Mouse (Mus musculus) thymus, postnatal 14 days (tissue): ENCODE measurements around the gene Ak1.
A peak's percentile ranks its signal among the peaks of the same experiment; 100 is the strongest.

Experiments
- DNase-seq: peaks from one replicate; pipeline ENCODE4 v3.0.0; 2021

The Ak1 gene

DNA sequence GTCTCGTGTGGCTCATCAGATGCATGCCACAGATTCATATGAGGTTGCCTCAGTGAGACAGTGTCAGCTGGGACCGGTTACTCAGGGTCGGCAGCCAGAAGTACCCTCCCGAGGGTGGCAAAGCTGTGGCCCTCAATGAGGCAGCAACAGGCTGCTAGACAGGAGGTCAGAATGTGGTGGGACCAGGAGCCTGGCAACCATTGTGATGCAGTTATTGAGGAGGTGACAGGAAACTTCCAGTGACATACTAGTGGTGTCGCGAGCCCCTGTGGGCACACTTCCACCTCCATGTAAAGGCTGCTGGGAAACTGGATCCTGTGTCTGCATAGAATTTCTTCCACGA, at the start of gene Ak1:
Gene Ak1 (plus strand): TSS at position 242 of the 343 bp plus-strand sequence.
- no peak for DNase-seq

DNA sequence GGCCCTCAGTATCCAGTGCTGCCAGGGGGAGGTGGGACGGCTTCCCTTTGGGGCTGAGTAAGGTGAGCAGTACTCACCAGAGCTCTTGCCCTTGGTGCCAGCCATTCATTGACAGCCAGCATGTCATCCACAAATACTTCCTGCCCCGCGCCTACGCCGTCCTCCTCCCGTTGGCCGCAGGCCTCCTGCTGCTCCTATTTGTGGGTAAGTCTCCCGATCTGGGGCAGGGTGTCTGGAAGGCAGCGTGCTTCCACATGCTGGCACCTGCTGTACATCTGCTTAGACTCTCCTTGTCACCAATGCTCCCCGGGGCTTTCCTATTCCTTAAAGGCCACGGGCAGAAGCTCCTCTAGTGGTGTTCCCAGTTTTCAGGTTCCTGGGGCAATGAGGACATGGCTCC, 49.4 kb upstream of the Ak1 start:
- no peak for DNase-seq

DNA sequence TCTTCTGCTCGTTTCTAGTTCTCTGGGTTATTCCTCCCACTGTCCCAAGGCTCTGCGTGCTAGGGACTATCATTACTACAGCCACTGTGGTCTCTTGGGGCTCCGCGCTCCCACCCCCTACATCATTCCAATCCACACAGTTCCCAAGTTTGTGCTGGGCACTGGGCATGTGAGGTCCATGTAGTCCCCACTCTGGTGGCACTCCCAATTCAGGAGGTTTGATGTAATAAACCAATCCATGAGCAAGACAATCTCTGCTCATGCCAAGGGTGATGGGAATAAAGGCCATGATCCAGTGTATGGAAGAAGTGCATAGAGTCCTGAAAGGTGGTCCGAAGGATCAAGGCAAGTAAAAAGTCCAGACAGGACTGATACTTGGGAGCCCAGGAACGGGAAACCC, 47.1 kb upstream of the Ak1 start, which contains the start of gene Pip5kl1:
Gene Pip5kl1 (plus strand): TSS at position 301 of the 400 bp plus-strand sequence.
- DNase-seq: no peak

DNA sequence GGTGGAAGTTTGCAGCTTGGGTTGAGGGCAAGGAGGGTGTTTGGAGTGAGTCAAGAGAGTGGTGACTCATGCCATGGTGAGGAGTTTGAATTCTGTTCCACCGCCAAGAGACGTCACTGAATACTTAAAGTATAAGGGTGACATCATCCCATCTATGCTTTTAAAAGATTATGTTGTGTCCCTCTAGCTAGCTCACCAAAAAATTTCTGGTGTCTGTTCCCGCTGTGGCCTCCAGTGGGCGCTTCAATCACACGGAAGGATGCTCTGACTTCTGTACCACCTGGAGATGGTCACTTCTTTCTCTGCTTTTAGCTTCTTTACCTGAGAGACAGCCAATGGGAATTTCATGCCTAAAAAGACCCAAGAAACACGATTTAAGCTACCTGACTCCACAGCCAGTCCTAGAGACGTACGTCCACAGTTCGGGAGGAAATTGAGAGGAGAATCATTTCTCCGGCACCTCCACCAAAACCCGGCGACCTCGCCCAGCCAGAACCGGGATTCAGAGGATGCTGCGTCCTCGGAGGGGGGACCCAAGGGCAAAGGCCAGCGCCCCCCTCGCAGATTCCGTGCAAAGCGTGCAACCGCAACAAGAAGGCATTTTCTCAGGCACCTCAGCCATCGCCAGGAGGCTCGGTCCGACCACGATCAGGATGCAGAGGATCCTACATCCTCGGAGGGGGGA, 46.5 kb upstream of the Ak1 start:
- DNase-seq: peak; percentile 72

DNA sequence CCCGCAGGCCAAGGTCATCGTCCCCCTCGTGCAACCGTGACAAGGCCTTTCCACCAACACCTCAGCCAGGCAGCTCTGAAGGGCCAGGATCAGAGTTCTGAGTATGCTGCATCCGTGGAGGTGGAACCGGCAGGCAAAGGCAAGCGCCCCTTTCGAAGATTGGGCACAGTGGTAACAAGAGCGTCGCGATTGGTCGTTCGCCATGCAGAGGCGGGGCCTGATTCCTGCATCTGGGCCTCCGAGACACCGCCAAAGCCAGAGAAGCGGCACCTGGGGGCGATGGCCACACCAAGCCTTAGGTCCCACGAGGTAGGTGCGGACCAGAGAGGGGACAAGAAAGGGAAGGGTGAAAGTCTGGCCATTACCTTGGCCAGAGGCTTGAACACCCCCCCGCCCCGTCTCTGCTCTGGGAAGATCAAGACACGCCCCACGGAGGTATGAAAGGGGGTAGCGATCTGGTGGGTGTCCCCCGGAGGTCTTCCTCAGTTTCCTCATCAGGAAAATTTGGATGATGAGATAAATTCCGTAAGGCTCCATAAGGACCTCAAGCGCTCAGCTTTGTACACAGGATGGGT, 45.9 kb upstream of the Ak1 start, which contains the start of gene 9430097D07Rik:
Gene 9430097D07Rik (minus strand): TSS at position 99 of the 575 bp plus-strand sequence.
- DNase-seq: peak; percentile 74

DNA sequence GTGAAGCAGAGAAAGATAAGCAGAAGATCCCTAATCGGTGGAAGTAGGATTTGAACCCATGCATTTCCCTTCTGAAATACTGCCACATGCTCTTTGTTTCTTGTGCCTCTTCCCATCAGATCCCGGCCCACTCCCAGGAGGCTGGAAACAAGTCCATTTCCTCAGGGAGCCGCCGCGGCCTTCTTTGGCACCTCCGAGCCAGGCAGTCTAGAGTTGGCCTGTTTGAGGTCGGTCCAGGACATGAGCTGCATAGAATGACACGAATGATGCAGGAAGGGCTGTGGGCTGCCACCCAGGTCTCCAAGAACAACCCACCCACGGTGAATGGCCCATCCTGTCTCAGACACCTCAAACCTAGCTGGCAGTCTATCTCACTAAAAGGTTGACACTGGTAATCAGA, 45.0 kb upstream of the Ak1 start:
- no peak for DNase-seq

DNA sequence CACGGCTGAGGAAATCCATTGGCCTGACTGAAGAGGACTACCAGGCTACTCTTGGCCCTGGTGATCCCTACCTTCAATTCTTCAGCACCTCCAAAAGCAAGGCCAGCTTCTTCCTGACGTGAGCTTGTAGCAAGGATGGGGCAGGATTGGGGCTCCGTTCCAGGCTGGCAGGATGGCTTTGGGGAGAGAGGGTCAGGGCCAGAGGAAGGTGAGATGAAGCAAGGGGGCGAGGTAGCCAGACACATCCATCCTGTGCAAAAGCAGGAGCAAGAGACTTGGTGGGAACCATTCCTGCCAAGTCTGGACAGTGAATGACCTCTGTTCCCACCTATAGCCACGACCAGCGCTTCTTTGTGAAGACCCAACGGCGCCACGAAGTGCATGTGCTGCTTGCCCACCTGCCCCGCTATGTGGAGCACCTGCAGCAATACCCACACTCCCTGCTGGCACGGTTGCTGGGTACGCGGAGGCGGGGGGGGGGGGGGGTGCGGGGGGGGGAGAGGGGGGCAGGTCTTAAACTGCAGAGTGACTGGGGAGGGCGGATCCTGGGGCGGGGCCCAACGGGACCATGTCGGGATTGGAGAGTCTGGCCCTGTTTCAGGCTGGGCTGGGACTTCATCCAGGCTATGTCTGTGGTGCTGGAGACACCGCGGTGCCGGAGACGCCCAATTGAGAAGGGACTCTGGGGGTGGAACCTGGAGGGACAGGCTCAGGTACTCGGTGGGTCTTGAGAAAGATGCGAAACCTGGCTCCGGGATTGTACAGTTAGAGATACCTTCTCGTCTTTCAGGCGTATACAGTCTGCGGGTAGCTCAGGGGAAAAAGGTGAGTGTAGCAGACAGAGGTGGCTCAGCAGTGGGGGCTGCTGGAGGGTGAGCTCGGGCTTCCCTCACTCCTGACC, 43.2 kb upstream of the Ak1 start:
- DNase-seq: no peak

DNA sequence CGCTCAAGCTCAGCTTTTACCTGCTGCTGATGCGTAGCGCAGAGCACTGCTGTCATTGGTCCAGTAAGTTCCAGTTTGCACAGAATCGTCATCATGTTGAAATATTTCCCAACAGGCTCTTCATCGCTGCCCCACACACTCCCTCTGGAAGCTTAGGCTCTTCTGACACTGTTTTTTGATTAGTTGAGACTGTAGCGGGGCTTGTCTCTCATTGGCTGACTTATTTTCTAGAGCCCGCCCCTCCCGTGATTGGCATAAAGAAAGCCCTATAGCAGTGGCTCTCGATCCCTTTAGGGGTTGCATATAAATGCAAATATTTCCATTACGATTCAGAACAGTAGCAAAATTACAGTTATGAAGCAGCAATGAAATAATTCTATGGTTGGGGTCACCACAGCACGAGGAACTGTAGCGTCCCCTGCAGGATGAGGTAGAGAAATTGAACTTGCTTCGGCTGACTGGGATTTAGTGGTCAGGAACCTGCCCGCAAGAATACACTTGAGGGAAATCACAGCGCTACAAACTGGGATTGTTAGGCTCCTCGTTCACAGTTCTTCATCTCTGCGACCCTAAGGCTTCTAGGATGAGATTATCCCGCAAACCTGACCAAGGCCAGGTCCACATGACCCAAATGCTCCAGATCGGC, 40.0 kb upstream of the Ak1 start:
- DNase-seq: peak; percentile 33

DNA sequence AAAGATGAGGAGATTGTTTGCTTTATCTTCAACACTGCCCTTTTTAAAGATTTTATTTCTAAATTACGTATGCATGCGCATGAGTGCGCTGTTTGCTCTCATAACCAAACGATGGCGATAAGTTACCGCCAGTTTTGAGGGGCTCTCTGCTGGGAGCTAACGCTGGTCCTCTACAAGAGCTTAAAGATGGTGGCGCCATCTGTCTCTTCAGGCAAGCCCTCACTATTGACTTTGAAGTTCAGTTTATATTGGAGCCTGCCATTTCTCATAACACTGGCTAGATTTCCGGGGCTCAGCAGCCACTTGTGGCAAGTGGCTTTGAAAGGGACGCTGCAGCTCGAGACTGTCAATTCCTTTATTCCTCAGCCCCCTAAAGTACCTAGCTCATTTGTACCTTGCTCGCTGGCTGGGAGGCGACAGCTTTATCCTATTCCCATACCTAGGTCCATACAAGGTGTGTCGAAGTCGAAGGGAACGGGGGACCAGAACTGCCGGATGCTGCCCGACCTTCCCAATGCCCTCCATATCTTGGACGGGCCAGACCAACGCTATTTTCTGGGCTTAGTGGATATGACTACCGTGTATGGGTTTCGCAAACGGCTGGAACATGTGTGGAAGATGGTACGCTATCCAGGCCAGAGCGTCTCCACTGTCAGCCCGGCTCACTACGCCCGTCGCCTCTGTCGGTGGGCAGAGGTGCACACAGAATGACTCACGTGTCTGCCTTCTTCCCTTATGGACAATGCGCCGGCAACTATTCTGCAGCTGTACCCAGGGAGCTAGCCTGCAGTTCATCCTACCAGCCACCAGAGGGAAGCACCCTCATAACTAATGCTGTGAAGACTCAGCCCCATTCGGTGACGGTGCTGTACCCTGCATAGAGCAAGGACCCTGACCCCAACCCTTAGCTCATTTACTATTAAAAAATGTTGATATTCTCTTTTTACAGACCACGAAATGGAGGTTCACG, 38.4 kb upstream of the Ak1 start:
- peak; percentile 83 for DNase-seq

DNA sequence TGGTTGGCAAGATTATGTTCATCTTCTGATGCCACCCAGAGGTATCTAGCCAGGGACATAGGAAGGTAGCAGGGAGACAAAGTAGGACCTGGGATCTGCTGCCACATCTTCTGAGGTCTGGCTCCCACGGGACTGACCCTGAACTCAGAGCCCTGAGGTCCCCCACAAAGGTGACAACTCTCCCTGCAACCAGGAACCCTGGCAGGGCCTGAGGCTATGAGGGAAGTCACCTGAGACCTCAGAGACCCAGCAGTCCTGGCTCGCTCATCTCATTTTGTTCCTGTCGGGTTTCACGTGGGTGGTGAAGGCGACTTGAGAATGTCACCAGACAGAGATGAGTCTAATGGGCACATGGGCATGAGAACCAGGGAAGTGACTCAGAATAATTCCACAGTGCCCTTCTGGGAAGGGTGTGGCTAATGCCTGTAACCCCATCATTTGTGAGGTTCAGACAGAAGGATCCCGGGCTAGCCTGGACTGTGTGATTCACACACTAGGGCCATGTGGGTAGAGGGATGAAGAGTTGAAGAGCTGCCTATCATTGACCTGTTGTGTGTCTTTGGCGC, 36.3 kb upstream of the Ak1 start:
- DNase-seq: no peak

DNA sequence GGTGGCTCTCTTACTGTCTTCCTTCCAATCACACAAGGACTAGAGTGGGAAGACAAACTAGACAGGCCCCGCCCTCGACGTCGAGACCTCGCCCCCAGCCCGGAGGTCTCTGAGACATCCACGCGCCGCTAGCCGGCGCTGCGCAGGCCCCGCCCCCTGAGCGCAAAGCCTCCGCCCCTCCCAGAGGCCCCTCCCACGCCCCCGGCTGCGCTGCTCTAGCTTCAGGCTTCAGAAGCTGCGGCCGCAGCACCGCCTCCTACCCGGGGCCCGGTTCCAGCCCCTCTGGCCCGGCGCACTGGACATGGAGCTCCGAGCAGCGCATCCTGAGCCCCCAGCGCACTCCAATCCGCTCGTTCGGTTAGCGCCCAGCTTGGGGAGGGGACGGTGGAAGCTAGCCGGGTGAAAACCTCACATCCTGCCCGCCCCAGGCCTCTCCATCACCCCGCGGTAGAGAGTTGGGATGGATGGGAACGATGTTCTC, 34.6 kb upstream of the Ak1 start, which contains the start of gene St6galnac4:
Gene St6galnac4 (plus strand): TSS at position 225 of the 481 bp plus-strand sequence.
- peak; percentile 95 for DNase-seq

DNA sequence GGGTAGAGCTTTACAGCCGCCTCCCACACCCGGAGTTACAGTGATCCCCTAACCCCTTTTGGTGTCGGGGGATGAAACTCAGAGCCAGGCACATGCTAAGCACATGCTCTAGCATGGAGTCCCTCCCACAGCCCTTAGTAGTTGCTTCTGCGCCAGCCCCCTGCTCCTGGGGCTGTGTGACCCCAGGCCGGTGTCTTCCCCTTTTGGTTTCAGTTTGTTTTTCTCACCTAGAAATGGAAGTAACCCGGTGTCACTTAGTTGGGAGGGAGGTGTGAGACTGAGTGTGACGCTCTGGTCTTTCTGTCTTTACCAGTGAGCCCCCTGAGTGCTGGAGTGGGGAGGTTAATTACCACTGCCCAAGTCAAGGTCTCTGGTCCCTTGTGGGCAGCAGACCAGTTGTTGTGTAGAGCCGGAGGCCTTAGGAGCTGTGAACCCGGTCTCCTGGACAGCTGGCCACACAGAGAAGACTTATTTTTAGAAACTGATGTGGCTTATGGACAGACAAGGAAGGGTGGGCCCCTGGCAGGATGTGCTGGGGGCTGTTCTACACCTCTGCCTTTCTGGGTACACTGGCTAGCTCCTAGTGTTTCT, 33.7 kb upstream of the Ak1 start:
- DNase-seq: peak; percentile 44

DNA sequence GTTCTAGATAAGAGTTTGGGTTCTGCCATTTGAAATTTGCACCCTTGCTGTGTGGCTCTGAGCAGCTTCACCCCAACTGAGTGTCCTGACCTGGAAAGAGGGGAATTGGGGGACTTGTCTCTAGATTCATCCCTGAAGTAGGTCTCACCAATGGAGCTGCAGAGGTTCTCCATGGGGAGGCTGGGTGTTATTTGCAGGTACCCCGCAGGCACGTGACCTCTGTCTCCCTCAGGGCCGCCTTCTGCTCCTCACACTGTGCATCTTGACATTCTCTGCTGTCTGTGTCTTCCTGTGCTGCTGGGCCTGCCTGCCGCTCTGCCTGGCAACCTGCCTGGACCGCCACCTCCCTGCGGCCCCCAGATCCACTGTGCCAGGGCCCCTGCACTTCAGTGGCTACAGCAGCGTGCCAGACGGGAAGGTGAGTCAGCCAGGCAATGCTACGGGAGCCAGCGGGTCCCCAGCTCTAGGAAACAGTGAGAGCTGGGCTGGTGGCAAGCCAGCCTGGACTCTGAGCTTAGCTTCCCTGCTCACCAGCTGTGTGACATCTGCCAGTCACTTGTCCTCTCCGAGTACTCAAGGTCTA, 32.3 kb upstream of the Ak1 start:
- DNase-seq: no peak

DNA sequence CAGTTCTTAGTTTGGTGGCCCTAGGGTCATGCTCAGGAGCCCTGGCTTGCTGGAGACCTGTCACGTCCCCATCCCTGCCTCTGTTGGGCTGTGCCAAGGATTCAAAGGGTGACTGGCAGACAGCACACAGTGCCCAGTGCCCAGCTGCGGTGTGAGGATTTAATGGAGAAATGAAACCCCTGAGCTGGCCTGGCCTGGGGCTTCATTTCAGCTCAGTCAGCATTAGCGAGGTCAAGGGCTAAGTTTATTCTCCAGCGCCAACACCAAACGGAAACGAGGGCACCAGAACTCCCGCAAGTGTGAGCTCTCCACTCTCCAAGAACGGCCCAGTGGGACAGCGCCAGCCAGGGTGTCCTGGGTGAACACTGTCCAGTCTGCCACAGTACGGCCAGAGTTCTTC, 31.3 kb upstream of the Ak1 start:
- DNase-seq: no peak

DNA sequence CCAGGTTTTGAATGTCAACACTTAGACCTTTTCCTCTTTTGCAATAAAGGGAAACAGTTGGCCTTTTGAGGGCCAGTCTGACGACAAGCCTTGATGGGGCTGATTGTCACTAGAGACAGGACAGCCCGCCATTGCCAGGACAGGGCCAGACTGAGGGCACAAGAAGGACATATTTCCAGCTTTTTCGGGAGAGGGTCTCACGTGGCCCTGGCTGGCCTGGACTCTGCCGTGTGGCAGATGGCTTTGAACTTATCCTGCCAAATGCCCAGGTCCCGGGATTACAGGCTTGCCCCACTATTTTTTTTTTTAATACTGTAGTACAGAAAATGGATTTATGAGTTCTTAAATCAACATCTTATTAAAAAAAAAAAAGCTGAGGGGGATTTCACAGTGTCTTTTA, 30.3 kb upstream of the Ak1 start:
- DNase-seq: no peak

DNA sequence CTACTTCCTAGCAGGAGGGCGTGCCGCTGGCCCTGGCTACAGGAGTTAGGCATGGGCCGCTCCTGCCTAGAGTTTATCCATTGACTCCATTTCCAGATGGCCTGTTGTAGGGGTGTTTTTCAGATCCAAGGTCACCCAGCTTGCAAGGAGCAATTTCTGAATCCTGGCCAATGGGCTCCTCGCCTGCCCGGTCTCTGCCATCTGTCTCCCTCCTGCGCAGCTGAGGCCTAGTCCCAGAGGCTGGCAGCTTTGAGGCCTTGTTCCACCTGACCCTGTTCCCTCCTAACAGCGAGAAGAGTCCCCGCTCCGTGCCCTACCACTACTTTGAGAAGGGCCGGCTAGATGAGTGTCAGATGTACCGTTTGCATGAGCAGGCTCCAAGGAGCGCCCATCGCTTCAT, 24.8 kb upstream of the Ak1 start:
- DNase-seq: no peak

DNA sequence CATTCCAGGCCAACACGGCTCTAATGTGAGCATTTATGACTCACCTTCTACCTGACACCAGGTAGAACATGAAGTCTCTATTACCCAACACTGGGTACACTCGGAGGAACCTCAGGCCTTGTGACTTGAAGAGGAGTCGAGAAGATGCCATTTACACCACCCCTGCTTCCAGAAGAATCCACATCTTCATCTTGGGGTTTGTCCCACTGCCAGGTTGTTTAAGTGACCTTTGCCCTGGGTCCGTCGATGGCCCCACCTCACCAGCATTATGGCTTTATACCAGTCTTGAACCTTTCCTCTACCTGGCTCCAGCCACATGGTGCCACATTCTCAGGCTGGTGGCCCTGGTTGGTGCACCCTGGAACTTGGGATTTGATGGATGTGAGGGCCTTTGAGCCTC, 24.3 kb upstream of the Ak1 start:
- DNase-seq: no peak

DNA sequence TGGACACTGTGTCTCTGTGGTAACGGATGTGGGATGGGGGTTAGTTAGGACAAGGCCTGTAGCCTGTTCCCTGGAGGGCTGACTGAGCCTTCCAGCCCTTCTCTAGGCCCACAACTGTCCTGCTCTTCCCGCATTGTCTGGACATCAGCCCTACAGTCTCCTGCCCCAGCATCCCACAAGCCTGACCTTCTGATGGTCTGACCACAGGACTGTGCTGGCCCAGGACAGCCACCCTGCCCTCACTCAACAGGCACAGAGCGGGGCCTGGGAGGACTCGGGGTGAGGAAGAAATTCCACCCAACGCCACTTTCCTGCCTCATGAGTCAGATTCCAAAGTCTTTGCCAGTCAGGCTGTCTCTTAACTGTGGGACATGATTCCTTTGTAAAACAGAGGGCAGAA, 23.9 kb upstream of the Ak1 start:
- DNase-seq: no peak

DNA sequence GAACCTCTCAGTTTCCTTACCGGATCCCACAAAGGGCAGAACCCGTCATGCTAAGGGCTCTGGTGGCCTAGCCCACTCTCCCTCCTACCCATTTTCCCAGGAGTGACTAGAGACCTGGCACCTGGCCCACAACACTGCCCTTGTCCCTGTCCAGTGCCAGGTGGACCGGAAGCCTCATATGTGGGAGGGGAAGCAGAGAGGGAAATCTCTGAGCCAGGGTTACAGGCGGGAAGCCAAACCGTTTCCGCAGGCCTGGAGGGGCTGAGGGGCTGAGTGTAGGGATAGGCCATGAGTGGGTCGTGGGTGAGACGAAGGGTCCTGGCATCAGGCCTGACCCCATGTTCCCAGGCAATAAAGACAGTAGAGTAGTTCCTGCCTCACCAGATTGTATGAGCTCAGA, 23.1 kb upstream of the Ak1 start:
- DNase-seq: no peak

DNA sequence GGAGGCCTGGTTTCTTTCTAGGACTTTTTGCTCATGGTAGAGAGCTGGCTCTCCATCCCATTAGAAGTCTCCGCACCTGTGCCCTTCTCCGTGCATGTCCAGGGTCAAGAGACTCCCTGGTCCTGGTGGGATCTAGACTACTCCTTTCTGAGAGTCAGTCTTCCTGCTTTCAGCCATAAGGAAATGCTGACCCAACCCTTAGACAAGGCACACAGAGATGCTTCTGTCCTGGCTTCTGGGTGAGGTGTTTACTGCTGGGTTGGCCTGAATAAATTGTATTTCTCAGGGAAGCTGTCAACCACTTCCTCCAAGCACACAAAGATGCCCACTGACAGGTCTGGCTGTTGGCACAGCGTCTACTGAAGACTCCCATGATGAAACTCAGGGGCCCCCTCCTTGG, 22.1 kb upstream of the Ak1 start, which contains the start of gene St6galnac6:
Gene St6galnac6 (plus strand): TSS at position 301 of the 400 bp plus-strand sequence.
- DNase-seq: no peak
